Mouse (Mus musculus) macrophage (primary cell): Measurements from ENCODE around the gene Unc45a. TPM values are rescaled to one million over a fixed set of nuclear protein-coding genes. Genes with fewer than 3 reads are reported as not detected.

Experiments used
- H3K27ac ChIP-seq: fragments of 350-480 bp; formaldehyde crosslinking; 2 replicates; pipeline ENCODE4 v1.9.0; 2021
- H3K36me3 ChIP-seq: fragments of 350-480 bp; formaldehyde crosslinking; 2 replicates; pipeline ENCODE4 v1.9.0; 2021; ENCODE audit errors: inconsistent target
- H3K4me3 ChIP-seq: fragments of 350-480 bp; formaldehyde crosslinking; 2 replicates; pipeline ENCODE4 v1.9.0; 2021; ENCODE audit errors: inconsistent target
- H3K79me2 ChIP-seq: fragments of 350-480 bp; formaldehyde crosslinking; 2 replicates; pipeline ENCODE4 v1.9.0; 2021; ENCODE audit errors: inconsistent target
- WGBS: methylation state at CpG from one replicate; pipeline ENCODE4 v1.1.7; 2026; ENCODE audit warnings: inconsistent platforms; ENCODE audit not compliant: missing documents; 5-methylcytosine and 5-hydroxymethylcytosine counted together
- polyA plus RNA-seq: library from polyadenylated mRNA; stranded (reverse); fragments of 250-400 nt; gene quantifications from 3 replicates; pipeline ENCODE4 v1.2.4, GENCODE M21; 2018; ENCODE audit warnings: inconsistent platforms

The Unc45a gene
- polyA plus RNA-seq, 1 experiment from 2014 or later: 14.3 TPM

GRCm38 (mm10) chr7:80372166-80372565 lies 31.4 kb upstream of the Unc45a start:
- no peaks in the 10 kb centered on the region for H3K79me2 ChIP-seq
- 94% methylated on average over 3 of the region's 3 CpGs for WGBS
- H3K27ac ChIP-seq: no peak overlapping the region
- no peak overlapping the region for H3K4me3 ChIP-seq
- H3K36me3 ChIP-seq: peaks cover 17% of the 10 kb centered on the region; the same call in 1 of the 2 replicates

- peak within 1 kb of the TSS; percentile 80 for H3K27ac ChIP-seq
- 2% methylated on average over 77 of the region's 86 CpGs for WGBS
- peaks cover 22% of the 10 kb centered on the region for H3K36me3 ChIP-seq
- H3K4me3 ChIP-seq: peak within 1 kb of the TSS; percentile 45
- H3K79me2 ChIP-seq: no peaks in the 10 kb centered on the region
These were observed 30.4 kb upstream of the Unc45a start, which contains the start of gene Man2a2 for GRCm38 (mm10) chr7:80371041-80371751. TSS of gene Man2a2 (minus strand) at chr7:80371375.

GRCm38 (mm10) chr7:80370649-80371040 lies 29.8 kb upstream of the Unc45a start:
- Histone ChIP-seq H3K36me3 (peaks cover 27% of the 10 kb centered on the region), H3K79me2 (no peaks in the 10 kb centered on the region), H3K4me3 (peak overlapping the region; percentile 45), H3K27ac (peak overlapping the region; percentile 80)
- WGBS: 0% methylated on average over 24 of the region's 31 CpGs

GRCm38 (mm10) chr7:80369967-80370431 lies 29.2 kb upstream of the Unc45a start:
- Histone ChIP-seq H3K27ac (peak overlapping the region; percentile 80), H3K79me2 (no peaks in the 10 kb centered on the region), H3K4me3 (peak overlapping the region; percentile 45), H3K36me3 (peaks cover 29% of the 10 kb centered on the region)
- 9% methylated on average over 4 of the region's 4 CpGs for WGBS

GRCm38 (mm10) chr7:80369461-80369860 lies 28.7 kb upstream of the Unc45a start:
- Histone ChIP-seq H3K79me2 (no peaks in the 10 kb centered on the region), H3K36me3 (peaks cover 35% of the 10 kb centered on the region), H3K4me3 (peak overlapping the region; percentile 45; the same call in 1 of the 2 replicates), H3K27ac (peak overlapping the region; percentile 80)
- WGBS: 29% methylated on average over 5 of the region's 5 CpGs

GRCm38 (mm10) chr7:80368635-80369421 lies 28.0 kb upstream of the Unc45a start:
- Histone ChIP-seq H3K79me2 (no peaks in the 10 kb centered on the region), H3K36me3 (peaks cover 41% of the 10 kb centered on the region), H3K4me3 (peak overlapping the region; percentile 2; the same call in 1 of the 2 replicates), H3K27ac (peak overlapping the region; percentile 80)
- WGBS: 16% methylated on average over 20 of the region's 20 CpGs

- Histone ChIP-seq H3K36me3 (peaks cover 49% of the 10 kb centered on the region), H3K4me3 (no peak overlapping the region), H3K27ac (peak overlapping the region; percentile 80)
These were observed 27.2 kb upstream of the Unc45a start for GRCm38 (mm10) chr7:80368009-80368408.

GRCm38 (mm10) chr7:80367232-80367631 lies 26.4 kb upstream of the Unc45a start:
- no peaks in the 10 kb centered on the region for H3K79me2 ChIP-seq
- no peak overlapping the region for H3K27ac ChIP-seq
- H3K4me3 ChIP-seq: no peak overlapping the region
- 99% methylated on average over 7 of the region's 7 CpGs for WGBS
- peaks cover 57% of the 10 kb centered on the region for H3K36me3 ChIP-seq

More at GRCm38 (mm10) chr7:80368009-80368408, 27.2 kb upstream of the Unc45a start:
- H3K79me2 ChIP-seq: no peaks in the 10 kb centered on the region
- WGBS: 97% methylated on average over 9 of the region's 9 CpGs

GRCm38 (mm10) chr7:80365759-80366158 lies 25.0 kb upstream of the Unc45a start:
- H3K36me3 ChIP-seq: peaks cover 72% of the 10 kb centered on the region
- WGBS: 100% methylated on average over 2 of the region's 2 CpGs
- no peak overlapping the region for H3K4me3 ChIP-seq
- H3K27ac ChIP-seq: no peak overlapping the region
- H3K79me2 ChIP-seq: no peaks in the 10 kb centered on the region

GRCm38 (mm10) chr7:80360435-80360834 lies 19.6 kb upstream of the Unc45a start:
- H3K79me2 ChIP-seq: no peaks in the 10 kb centered on the region
- no peak overlapping the region for H3K4me3 ChIP-seq
- WGBS: 30% methylated on average over 3 of the region's 3 CpGs
- H3K27ac ChIP-seq: no peak overlapping the region
- peaks cover 93% of the 10 kb centered on the region for H3K36me3 ChIP-seq

GRCm38 (mm10) chr7:80358039-80358438 lies 17.2 kb upstream of the Unc45a start:
- Histone ChIP-seq H3K36me3 (peaks cover 82% of the 10 kb centered on the region), H3K4me3 (no peak overlapping the region), H3K27ac (no peak overlapping the region), H3K79me2 (no peaks in the 10 kb centered on the region)
- WGBS: 91% methylated on average over 4 of the region's 4 CpGs

GRCm38 (mm10) chr7:80357156-80357555 lies 16.4 kb upstream of the Unc45a start:
- no peak overlapping the region for H3K4me3 ChIP-seq
- H3K27ac ChIP-seq: no peak overlapping the region
- H3K36me3 ChIP-seq: peaks cover 82% of the 10 kb centered on the region
- 89% methylated on average over 8 of the region's 8 CpGs for WGBS
- no peaks in the 10 kb centered on the region for H3K79me2 ChIP-seq

GRCm38 (mm10) chr7:80356351-80356750 lies 15.5 kb upstream of the Unc45a start:
- H3K36me3 ChIP-seq: peaks cover 78% of the 10 kb centered on the region
- no peak overlapping the region for H3K27ac ChIP-seq
- H3K79me2 ChIP-seq: no peaks in the 10 kb centered on the region
- no peak overlapping the region for H3K4me3 ChIP-seq
- WGBS: 88% methylated on average over 13 of the region's 13 CpGs

- Histone ChIP-seq H3K36me3 (peaks cover 59% of the 10 kb centered on the region), H3K79me2 (no peaks in the 10 kb centered on the region), H3K27ac (no peak overlapping the region), H3K4me3 (no peak overlapping the region)
- 97% methylated on average over 8 of the region's 8 CpGs for WGBS
These were observed 12.1 kb upstream of the Unc45a start for GRCm38 (mm10) chr7:80352920-80353319.

GRCm38 (mm10) chr7:80350808-80351207 lies 10.0 kb upstream of the Unc45a start:
- no peak overlapping the region for H3K4me3 ChIP-seq
- WGBS: 71% methylated on average over 2 of the region's 2 CpGs
- no peak overlapping the region for H3K27ac ChIP-seq
- H3K79me2 ChIP-seq: no peaks in the 10 kb centered on the region
- H3K36me3 ChIP-seq: peaks cover 38% of the 10 kb centered on the region
